Mouse (Mus musculus) lung, postnatal 0 days (tissue): Measurements from ENCODE around the gene Extl2.

Experiments
- CTCF ChIP-seq: IDR thresholded peaks from 2 replicates; pipeline ENCODE4 v1.5.1; 2016; ENCODE audit warnings: antibody characterized with exemption, mild to moderate bottlenecking
- EP300 ChIP-seq: IDR thresholded peaks from 2 replicates; pipeline ENCODE4 v1.6.1; 2016; ENCODE audit warnings: antibody characterized with exemption, mild to moderate bottlenecking, control low read depth

GRCm38 (mm10) chr3:116024236-116024635 is 17.0 kb downstream of the Extl2 start:
- TF ChIP-seq CTCF (no peak), EP300 (no peak)
